Mouse (Mus musculus): ENCODE data around the gene Xpot.

Gene Xpot

GRCm38 (mm10) chr10:121622431-121622830 lies 3.7 kb downstream of the Xpot start:
- no peak for DNase-seq (ENCODE audit: low read depth, low spot score)

- DNase-seq (ENCODE audit: low read depth, low spot score): no peak
Observed at GRCm38 (mm10) chr10:121615935-121616334, 10.2 kb downstream of the Xpot start.

- no peak for DNase-seq (ENCODE audit: low read depth, low spot score)
Observed at GRCm38 (mm10) chr10:121615146-121615870, 10.8 kb downstream of the Xpot start.

- DNase-seq (ENCODE audit: low read depth, low spot score): no peak
Observed at GRCm38 (mm10) chr10:121613570-121613969, 12.6 kb downstream of the Xpot start.

- no peak for DNase-seq (ENCODE audit: low read depth, low spot score)
Observed at GRCm38 (mm10) chr10:121612448-121612847, 13.7 kb downstream of the Xpot start.

GRCm38 (mm10) chr10:121611587-121611986 lies 14.5 kb downstream of the Xpot start:
- DNase-seq (ENCODE audit: low read depth, low spot score): no peak

GRCm38 (mm10) chr10:121608177-121608576 lies 18.0 kb downstream of the Xpot start:
- no peak for DNase-seq (ENCODE audit: low read depth, low spot score)

GRCm38 (mm10) chr10:121604632-121605344 lies 21.3 kb downstream of the Xpot start:
- DNase-seq (ENCODE audit: low read depth, low spot score): no peak

GRCm38 (mm10) chr10:121603556-121603955 lies 22.6 kb downstream of the Xpot start:
- no peak for DNase-seq (ENCODE audit: low read depth, low spot score)

- DNase-seq (ENCODE audit: low read depth, low spot score): no peak
Observed at GRCm38 (mm10) chr10:121601272-121601671, 24.9 kb downstream of the Xpot start.

GRCm38 (mm10) chr10:121596580-121596979 lies 29.6 kb downstream of the Xpot start:
- DNase-seq (ENCODE audit: low read depth, low spot score): no peak

- DNase-seq (ENCODE audit: low read depth, low spot score): no peak
Observed at GRCm38 (mm10) chr10:121591106-121591505, 35.0 kb downstream of the Xpot start.

- peak; percentile 53 for DNase-seq (ENCODE audit: low read depth, low spot score)
Observed at GRCm38 (mm10) chr10:121587371-121587840, 38.7 kb downstream of the Xpot start.

- DNase-seq (ENCODE audit: low read depth, low spot score): peak; percentile 95
Observed at GRCm38 (mm10) chr10:121586675-121587370, 39.3 kb downstream of the Xpot start, which contains the start of gene Tbk1. TSS of gene Tbk1 (minus strand) at chr10:121586787.

- DNase-seq (ENCODE audit: low read depth, low spot score): peak; percentile 55
Observed at GRCm38 (mm10) chr10:121585791-121586642, 40.1 kb downstream of the Xpot start.

- DNase-seq (ENCODE audit: low read depth, low spot score): no peak
Observed at GRCm38 (mm10) chr10:121585056-121585790, 40.9 kb downstream of the Xpot start.

GRCm38 (mm10) chr10:121584033-121584432 lies 42.1 kb downstream of the Xpot start:
- DNase-seq (ENCODE audit: low read depth, low spot score): no peak

GRCm38 (mm10) chr10:121583016-121583415 lies 43.1 kb downstream of the Xpot start:
- DNase-seq (ENCODE audit: low read depth, low spot score): no peak

- DNase-seq (ENCODE audit: low read depth, low spot score): no peak
Observed at GRCm38 (mm10) chr10:121582287-121582686, 43.8 kb downstream of the Xpot start.

GRCm38 (mm10) chr10:121581405-121581804 lies 44.7 kb downstream of the Xpot start:
- DNase-seq (ENCODE audit: low read depth, low spot score): no peak

- no peak for DNase-seq (ENCODE audit: low read depth, low spot score)
Observed at GRCm38 (mm10) chr10:121580381-121580780, 45.8 kb downstream of the Xpot start.
